Mouse (Mus musculus) heart, postnatal 0 days (tissue): ENCODE data around the gene Naaladl2. TPM values are rescaled to one million over a fixed set of nuclear protein-coding genes. Genes with fewer than 3 reads are reported as not detected.

Experiments used
- ATAC-seq: fragments of 200-750 bp; cut with Nextera tagmentation; 2 replicates; pipeline ENCODE4 v1.8.0; 2017; ENCODE audit warnings: low read depth, moderate number of reproducible peaks, moderate library complexity; ENCODE audit not compliant: insufficient read depth
- DNase-seq: peaks from one replicate; pipeline ENCODE4 v3.0.0-alpha.2; 2016; ENCODE audit warnings: low spot score
- H3K27ac ChIP-seq: fragments of 300-500 bp; sonication (generic); 2 replicates; pipeline ENCODE4 v1.5.1; 2014; ENCODE audit warnings: low read depth, mild to moderate bottlenecking
- H3K27me3 ChIP-seq: fragments of 300-500 bp; sonication (generic); 2 replicates; pipeline ENCODE4 v1.6.1; 2014; ENCODE audit warnings: low read length, mixed read lengths; ENCODE audit not compliant: control insufficient read depth, insufficient read depth
- H3K36me3 ChIP-seq: fragments of 300-500 bp; sonication (generic); replicated peaks from 2 replicates; pipeline ENCODE4 v1.6.1; 2014; ENCODE audit warnings: low read length, mixed read lengths; ENCODE audit not compliant: control insufficient read depth, insufficient read depth
- H3K4me1 ChIP-seq: fragments of 300-500 bp; sonication (generic); 2 replicates; pipeline ENCODE4 v1.6.1; 2014; ENCODE audit warnings: antibody characterized with exemption; ENCODE audit not compliant: control insufficient read depth, insufficient read depth
- H3K4me2 ChIP-seq: fragments of 300-500 bp; sonication (generic); 2 replicates; pipeline ENCODE4 v1.6.1; 2014; ENCODE audit warnings: low read depth, mild to moderate bottlenecking, low read length, moderate library complexity
- H3K4me3 ChIP-seq: fragments of 300-500 bp; sonication (generic); 2 replicates; pipeline ENCODE4 v1.5.1; 2014; ENCODE audit warnings: low read depth, low read length
- H3K9ac ChIP-seq: fragments of 300-500 bp; sonication (generic); replicated peaks from 2 replicates; pipeline ENCODE4 v1.6.1; 2014; ENCODE audit warnings: low read depth, low read length, mixed read lengths
- H3K9me3 ChIP-seq: fragments of 300-500 bp; sonication (generic); replicated peaks from 2 replicates; pipeline ENCODE4 v1.6.1; 2016; ENCODE audit warnings: low read length; ENCODE audit not compliant: control insufficient read depth
- CTCF ChIP-seq: IDR thresholded peaks from 2 replicates; pipeline ENCODE4 v1.5.1; 2016; ENCODE audit warnings: antibody characterized with exemption, control low read depth, low read depth
- EP300 ChIP-seq: IDR thresholded peaks from 2 replicates; pipeline ENCODE4 v1.6.1; 2016; ENCODE audit warnings: antibody characterized with exemption, low read depth
- WGBS: fragments of 180-500 bp; shearing (Covaris S2); extraction: QIAGEN DNeasy Blood & Tissue Kit; methylation state at CpG from one replicate; pipeline ENCODE4 v1.1.7; 2014; 5-methylcytosine and 5-hydroxymethylcytosine counted together
- polyA plus RNA-seq: library from polyadenylated mRNA; unstranded; fragments of >200 nt; fragmentation: Nextera tagmentation; extraction: Ambion mirVana; gene quantifications from 2 replicates; pipeline ENCODE4 v1.2.1, GENCODE M21; 2015
- total RNA-seq: library from RNA; depleted of rRNA; stranded (reverse); fragments of >200 nt; gene quantifications from 2 replicates; pipeline ENCODE4 v1.2.3, GENCODE M21; 2014; ENCODE audit warnings: low replicate concordance

The Naaladl2 gene
- total and polyA plus RNA-seq, 2 experiments from 2014 or later, result 0.08 to 0.60 TPM

GRCm38 (mm10) chr3:24595447-24595846, 548.6 kb downstream of the Naaladl2 start:
- no peaks in the 10 kb centered on the region for H3K27me3 ChIP-seq
- no peak overlapping the region for H3K4me3 ChIP-seq
- H3K4me1 ChIP-seq, result no peaks in the 10 kb centered on the region
- ATAC-seq (no peak), DNase-seq (no peak)
- H3K9me3 ChIP-seq, result no peaks in the 10 kb centered on the region
- no peak overlapping the region for H3K27ac ChIP-seq
- 55% methylated on average over 2 of the region's 2 CpGs for WGBS
- H3K9ac ChIP-seq, result no peak overlapping the region
- no peaks in the 10 kb centered on the region for H3K36me3 ChIP-seq
- no peak overlapping the region for H3K4me2 ChIP-seq
- TF ChIP-seq CTCF (no peak), EP300 (no peak)

DNA sequence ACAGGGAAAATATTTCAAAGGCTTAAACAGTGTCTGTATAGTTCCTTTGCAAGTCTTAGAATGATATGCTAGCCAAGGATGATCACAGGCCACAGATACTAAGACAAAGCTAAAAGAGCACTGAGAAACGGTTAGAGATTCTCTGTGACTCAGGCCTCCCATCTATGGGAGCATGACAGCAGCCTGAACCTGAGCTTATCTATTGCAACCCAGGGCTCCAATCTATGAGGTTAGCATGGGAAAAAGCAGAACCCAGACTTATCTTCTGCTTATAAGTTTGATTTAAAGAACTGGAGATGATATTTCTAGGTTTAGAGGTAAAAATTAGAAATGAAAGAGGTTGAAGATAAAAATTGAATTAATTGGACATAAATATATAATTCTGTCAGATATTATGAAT, 587.4 kb downstream of the Naaladl2 start:
- H3K4me2 ChIP-seq, result no peak overlapping the region
- H3K4me3 ChIP-seq, result no peak overlapping the region
- H3K9ac ChIP-seq, result no peak overlapping the region
- H3K27ac ChIP-seq, result no peak overlapping the region
- H3K36me3 ChIP-seq, result no peaks in the 10 kb centered on the region
- WGBS, result 67% methylated on average over 1 of the region's 1 CpGs
- no peak for ATAC-seq
- no peak for DNase-seq
- H3K4me1 ChIP-seq, result no peaks in the 10 kb centered on the region
- H3K9me3 ChIP-seq, result no peaks in the 10 kb centered on the region
- no peaks in the 10 kb centered on the region for H3K27me3 ChIP-seq
- TF ChIP-seq EP300, result no peak
- no peak for TF ChIP-seq CTCF

GRCm38 (mm10) chr3:24553701-24554100, 590.4 kb downstream of the Naaladl2 start:
- Histone ChIP-seq H3K9me3 (no peaks in the 10 kb centered on the region), H3K4me3 (no peak overlapping the region), H3K27me3 (no peaks in the 10 kb centered on the region), H3K9ac (no peak overlapping the region), H3K36me3 (no peaks in the 10 kb centered on the region), H3K27ac (no peak overlapping the region), H3K4me2 (no peak overlapping the region), H3K4me1 (no peaks in the 10 kb centered on the region)
- 66% methylated on average over 5 of the region's 5 CpGs for WGBS
- TF ChIP-seq EP300 (no peak), CTCF (no peak)
- ATAC-seq (no peak), DNase-seq (no peak)

DNA sequence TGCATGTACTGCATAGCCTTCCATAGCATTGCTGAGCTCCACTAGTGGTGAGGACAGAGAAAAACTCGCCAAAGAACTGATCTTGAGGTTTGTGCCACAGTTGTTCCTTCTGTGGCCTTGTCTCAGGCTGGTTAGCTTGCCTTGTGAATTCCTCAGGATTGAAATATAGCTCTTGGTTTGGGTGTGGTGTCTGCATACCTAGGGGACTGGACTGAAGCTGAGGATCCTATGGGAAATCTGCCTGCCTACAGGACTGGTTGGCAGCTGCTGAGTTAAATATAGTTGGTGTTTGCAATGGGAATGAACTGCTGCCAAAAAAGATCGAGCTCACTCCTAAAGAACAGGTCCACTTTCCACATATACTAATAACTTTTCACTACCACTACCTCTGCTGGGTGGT, 591.4 kb downstream of the Naaladl2 start:
- ATAC-seq, result no peak
- 38% methylated on average over 2 of the region's 2 CpGs for WGBS
- no peak for TF ChIP-seq EP300
- TF ChIP-seq CTCF, result no peak
- DNase-seq, result no peak
- Histone ChIP-seq H3K27ac (no peak overlapping the region), H3K4me2 (no peak overlapping the region), H3K4me3 (no peak overlapping the region), H3K27me3 (no peaks in the 10 kb centered on the region), H3K9ac (no peak overlapping the region), H3K4me1 (no peaks in the 10 kb centered on the region), H3K36me3 (no peaks in the 10 kb centered on the region), H3K9me3 (no peaks in the 10 kb centered on the region)

- Histone ChIP-seq H3K4me2 (no peak overlapping the region), H3K4me1 (no peaks in the 10 kb centered on the region), H3K36me3 (no peaks in the 10 kb centered on the region), H3K9ac (no peak overlapping the region), H3K9me3 (no peaks in the 10 kb centered on the region), H3K4me3 (no peak overlapping the region), H3K27ac (no peak overlapping the region), H3K27me3 (no peaks in the 10 kb centered on the region)
- 76% methylated on average over 3 of the region's 3 CpGs for WGBS
- TF ChIP-seq EP300, result no peak
- TF ChIP-seq CTCF, result no peak
- no peak for ATAC-seq
- DNase-seq, result no peak
Measured at GRCm38 (mm10) chr3:24533775-24534458, 610.1 kb downstream of the Naaladl2 start.

GRCm38 (mm10) chr3:24514918-24515317, 629.1 kb downstream of the Naaladl2 start:
- 17% methylated on average over 1 of the region's 1 CpGs for WGBS
- H3K9ac ChIP-seq, result no peak overlapping the region
- no peak overlapping the region for H3K27ac ChIP-seq
- no peak overlapping the region for H3K4me3 ChIP-seq
- ATAC-seq, result no peak
- H3K36me3 ChIP-seq, result no peaks in the 10 kb centered on the region
- H3K27me3 ChIP-seq, result no peaks in the 10 kb centered on the region
- no peaks in the 10 kb centered on the region for H3K9me3 ChIP-seq
- TF ChIP-seq CTCF (no peak), EP300 (no peak)
- no peak overlapping the region for H3K4me2 ChIP-seq
- H3K4me1 ChIP-seq, result no peaks in the 10 kb centered on the region
- DNase-seq, result no peak
